Mouse (Mus musculus) retina, postnatal 1 day (tissue): ENCODE data around the gene Cdh26.
A peak's percentile ranks its signal among the peaks of the same experiment; 100 is the strongest.

ENCODE experiments used
- DNase-seq: peaks from one replicate; pipeline ENCODE4 v3.0.0-alpha.2; 2012

Gene Cdh26

GRCm38 (mm10) chr2:178430231-178430630 is at the start of gene Cdh26:
TSS of gene Cdh26 (plus strand) at chr2:178430531.
- no peak for DNase-seq

GRCm38 (mm10) chr2:178407053-178407815 is 23.1 kb upstream of the Cdh26 start, which contains the start of gene Sycp2:
TSS of gene Sycp2 (minus strand) at chr2:178407685.
- DNase-seq = no peak

- no peak for DNase-seq
Measured at GRCm38 (mm10) chr2:178409024-178409423, 21.3 kb upstream of the Cdh26 start.

GRCm38 (mm10) chr2:178410286-178410685 is 20.0 kb upstream of the Cdh26 start:
- no peak for DNase-seq

- peak; percentile 39 for DNase-seq
Measured at GRCm38 (mm10) chr2:178412598-178412997, 17.7 kb upstream of the Cdh26 start.

GRCm38 (mm10) chr2:178413081-178413480 is 17.2 kb upstream of the Cdh26 start:
- peak; percentile 66 for DNase-seq

DNA sequence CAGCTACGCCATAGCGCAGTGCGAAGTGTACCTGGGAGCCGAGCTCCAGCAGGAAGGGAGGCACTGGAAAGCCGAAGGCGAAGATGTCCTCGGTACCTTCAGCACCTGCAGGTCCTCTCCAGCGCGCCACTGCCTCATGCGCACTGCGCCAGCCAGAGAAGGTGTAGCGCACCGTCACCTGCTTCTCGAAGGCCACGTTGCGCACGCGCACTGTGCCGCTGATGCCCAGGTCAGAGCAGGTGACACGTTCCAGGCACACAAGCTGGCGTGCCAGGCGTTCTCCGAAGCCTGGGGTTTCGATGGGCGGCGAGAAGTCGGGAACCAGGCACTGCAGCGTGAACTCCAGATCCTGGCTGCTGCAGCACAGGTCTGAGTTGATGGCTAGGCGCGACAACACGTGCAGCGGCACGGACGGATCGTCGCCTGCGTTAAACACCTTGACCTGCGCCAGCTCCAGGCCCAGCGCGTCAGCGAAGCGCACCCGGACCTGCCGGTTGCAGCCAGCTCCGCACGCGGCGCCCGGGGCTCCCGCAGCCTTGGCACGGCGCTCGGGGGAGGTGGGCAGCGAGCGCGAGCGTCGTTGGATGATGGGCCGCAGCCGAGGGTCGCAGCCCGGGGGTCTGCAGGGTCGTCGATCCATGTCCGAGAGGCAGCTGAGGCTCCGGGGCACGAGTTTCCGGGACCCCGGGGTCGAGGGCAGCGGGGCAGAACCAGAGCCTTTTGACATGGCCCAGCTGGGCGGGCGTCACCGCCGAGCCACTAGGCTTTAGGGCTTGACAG is 16.7 kb upstream of the Cdh26 start:
- peak; percentile 48 for DNase-seq

DNA sequence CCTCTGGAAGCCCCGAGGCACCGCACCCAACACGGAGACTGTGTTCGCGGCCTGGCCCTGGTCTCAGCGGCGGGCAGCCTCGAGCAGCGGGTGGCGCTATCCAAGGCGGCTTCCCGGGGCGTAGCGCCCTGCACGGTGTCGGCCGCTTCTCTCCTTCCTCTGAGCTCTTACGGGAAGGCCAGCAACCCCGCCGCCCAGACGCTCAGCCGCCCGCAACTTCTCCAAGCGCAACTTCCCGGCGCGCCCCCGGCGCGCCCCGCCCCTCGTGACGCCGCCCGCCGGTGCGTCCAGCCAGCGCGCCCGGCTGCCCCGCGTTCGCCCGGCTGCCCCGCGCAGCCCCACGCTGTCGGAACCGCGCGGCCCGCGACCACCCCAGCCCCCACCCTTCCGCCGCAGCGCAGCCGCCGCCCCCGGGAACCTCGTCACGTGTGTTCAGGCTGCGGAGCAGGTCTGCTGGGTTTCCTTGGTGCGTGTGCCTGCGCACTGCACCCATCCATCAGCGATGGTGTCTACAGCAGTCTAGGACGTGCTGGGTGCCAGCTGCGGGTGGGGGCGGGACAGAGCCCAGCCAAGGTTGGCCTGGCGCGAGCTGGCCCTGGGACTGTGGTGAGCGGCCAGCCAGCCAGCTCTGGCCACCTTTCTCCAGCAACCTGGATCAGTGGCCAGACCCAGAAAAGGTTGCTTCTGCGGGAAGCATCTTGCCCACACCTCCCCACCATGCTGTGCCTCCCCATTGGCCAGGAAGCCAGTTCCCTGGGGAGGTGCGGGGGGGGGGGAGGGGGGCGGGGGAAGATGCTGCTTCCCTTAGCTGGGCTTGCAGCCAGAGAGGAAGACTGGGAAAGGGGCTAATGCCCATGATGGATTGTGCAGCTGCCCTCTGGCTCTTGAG is 15.8 kb upstream of the Cdh26 start, which contains the start of the genes Ppp1r3d and Fam217b:
Gene Ppp1r3d (minus strand): TSS at position 212 of the 889 bp plus-strand sequence.
Gene Fam217b (plus strand): TSS at position 264 of the 889 bp plus-strand sequence.
- DNase-seq = peak; percentile 68

DNA sequence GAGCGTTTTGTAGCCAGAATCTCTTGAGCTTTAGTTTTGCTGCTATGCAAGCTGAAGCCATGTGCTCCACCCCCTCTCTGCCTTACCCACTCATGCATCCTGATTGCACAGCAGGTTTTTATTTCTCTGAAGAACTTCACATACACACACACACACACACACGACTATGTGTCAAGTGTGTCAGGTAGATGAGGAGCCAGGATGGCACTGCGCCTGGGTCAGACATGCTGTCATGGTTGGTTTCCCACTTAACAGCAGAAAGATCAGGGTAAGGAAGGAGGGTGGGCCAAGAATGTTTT is 15.2 kb upstream of the Cdh26 start:
- DNase-seq = no peak

DNA sequence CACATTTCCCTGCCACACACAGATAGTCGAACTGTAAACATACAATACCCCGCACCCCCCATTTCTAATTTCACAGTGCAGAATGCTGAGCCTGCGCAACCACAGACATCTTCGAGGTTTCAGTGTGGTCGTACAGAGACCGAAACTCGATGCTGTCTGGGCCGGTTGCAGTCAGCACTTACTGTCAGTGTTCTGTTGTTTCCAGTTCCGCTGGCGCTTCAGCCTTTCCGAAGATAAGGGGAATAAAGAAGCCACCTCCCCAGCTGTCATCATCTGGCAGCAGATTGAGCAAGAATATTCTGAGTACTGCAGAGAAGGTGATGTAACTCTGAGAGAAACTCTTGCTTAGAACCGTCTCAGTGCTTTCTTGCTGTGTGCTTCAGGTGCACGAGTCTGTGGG is 13.9 kb upstream of the Cdh26 start:
- DNase-seq = no peak

DNA sequence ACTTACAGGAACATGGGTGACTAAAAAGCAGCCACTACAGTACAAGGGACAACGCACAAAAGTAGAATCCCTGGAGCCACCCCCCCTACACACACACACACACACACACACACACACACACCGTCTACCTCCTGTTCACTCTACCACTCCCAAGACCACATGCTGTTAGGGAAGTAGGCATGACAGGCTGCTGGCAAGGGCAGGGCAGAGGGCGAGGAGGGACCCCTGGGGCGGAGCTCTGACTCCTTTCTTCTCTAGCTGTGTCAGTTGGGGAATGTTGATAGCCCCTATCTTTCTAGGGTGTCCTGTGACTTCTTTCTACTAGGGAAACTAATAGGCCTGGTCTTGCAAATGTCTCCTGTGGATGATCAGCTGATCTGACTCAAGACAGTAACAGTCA is 13.4 kb upstream of the Cdh26 start:
- DNase-seq = no peak

DNA sequence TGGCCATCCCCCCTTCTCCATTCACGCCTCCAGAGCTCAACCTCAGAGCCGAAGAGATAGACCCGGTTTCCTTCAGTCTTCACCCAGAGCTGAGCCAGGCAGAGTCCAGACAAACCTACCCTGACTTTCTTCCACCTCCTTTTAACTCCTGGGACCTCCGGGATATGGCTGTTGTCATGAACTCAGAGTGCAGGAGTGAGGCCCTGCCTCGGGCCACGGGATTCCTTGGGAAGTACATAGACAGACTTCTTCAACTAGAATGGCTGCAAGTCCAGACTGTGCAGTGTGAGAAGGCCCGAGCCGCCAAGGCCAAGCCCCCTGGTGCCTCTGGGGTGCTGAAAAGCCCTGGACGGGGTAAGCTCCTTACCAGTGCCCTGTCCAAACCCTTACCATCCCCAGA is 9.8 kb upstream of the Cdh26 start:
- DNase-seq = no peak

DNA sequence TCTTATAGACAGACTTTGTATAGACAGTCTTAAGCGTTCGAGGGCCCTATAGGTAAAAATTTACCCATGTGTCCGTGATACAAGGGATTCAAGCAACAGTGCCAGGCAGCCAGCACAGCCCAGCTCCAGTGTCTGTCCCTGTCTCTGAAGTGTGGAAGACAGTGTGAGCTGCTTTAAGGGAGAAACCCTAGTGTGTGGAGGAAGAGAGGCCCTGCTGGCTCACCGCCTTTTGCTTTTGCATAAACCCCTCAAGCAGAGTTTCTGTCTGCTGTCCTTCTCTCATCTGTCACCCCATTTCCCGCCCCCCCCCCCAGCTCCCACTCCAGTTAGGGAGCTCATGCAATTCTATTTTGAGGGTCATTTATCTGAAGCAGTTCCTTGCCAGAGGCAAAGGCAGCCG is 8.7 kb upstream of the Cdh26 start:
- DNase-seq = peak; percentile 50

DNA sequence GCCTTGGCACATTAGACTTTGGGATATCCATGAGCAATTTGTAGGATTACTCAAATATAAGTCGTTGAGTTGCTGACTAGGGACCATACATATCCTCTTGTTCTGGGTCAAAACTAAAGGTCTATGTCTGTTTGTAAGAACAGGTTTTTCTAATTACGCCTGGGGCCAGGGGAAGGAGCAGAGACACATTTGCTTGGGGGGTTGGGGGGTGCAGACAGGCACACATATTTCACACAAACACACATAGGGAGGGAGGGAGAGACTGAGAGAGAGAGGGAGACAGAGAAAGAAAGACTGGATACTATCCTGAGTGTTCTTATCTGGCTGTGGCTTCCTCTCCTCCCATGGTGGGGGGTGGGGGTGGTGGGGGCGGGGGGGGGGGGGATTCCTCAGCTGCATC is 8.1 kb upstream of the Cdh26 start:
- no peak for DNase-seq

DNA sequence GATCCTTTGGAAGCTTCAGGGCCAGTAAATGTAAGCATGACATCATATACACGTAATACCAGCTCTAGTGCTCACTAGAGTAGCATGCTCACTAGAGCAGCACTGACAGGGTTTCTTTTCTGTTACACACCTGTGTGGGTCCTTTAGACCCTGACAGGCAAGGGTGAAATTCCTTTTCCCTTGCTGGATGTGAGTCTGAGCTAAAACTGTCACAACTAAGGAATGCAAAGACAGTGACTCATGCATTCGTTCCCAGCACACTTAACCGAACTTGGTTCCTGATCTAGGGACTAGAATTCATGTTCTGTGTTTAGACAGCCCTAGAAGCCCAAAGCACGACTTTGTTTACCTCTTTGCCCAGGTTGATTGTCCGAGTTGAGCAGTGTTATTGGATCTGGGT is 7.1 kb upstream of the Cdh26 start:
- no peak for DNase-seq

DNA sequence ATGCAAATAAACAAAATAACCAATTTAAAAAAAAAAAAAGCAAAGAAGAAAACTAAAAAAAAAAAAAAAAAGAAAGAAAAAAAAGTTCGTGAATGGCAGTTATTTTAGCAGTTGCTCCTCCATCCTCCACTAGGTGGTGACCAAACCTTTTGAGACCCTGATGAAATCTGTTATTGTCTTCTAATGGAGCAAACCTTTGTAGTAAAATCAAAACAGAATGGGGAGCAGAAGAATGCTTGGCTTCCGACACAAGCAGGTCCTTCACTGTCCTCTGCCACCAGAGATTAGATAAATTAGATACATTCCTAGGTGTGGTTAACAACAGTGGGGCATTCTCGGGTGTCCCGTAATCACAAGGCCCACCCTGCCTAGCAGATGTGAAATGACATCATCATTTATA is 4.1 kb upstream of the Cdh26 start:
- peak; percentile 58 for DNase-seq

- DNase-seq = no peak
Measured at GRCm38 (mm10) chr2:178427181-178427580, 3.1 kb upstream of the Cdh26 start.

DNA sequence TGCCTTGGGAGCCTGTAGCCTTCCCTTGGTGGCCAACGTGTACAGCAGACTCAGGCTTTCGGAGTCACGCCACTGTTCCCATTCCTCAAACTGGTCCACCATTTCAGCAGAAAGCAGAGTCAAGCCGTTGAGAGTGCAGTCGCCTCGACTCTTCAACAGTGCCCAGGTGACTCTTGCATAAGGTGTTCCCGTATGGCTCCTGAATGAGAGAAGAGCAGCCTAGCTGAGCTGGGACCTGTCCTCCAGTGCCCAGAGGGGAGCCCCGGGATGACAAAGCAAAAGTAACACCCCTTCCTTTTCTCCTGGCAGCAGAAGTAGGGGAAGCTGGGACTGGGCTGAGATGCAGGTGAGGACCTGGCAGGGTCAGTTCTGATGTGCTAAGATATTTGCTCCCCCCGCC is 2.1 kb upstream of the Cdh26 start:
- no peak for DNase-seq

DNA sequence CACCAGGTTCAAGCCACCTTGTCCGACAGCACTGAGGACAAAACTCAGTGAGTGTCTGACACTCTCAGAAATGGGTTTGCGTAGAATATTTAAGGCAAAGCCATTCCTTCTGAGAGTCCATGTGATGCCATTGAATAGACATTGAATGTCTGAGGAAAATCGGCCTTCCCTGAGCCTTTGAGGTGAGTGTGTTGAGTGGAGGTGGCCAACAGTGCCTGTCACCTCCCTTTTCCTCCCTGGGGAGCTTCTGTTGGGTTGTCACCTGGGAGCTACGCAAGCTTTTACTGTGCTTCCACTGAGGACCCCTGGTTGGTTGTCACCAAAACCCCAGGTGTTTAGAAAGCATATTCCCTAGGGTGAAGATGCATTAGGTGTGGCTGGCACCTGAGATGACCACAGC is 1.7 kb upstream of the Cdh26 start:
- DNase-seq = no peak

- no peak for DNase-seq
Measured at GRCm38 (mm10) chr2:178429426-178429825, 905 bp upstream of the Cdh26 start.

- no peak for DNase-seq
Measured at GRCm38 (mm10) chr2:178433495-178433894, 3.2 kb downstream of the Cdh26 start.

GRCm38 (mm10) chr2:178433903-178434302 is 3.6 kb downstream of the Cdh26 start:
- DNase-seq = no peak

GRCm38 (mm10) chr2:178437311-178437710 is 7.0 kb downstream of the Cdh26 start:
- no peak for DNase-seq
